Mouse (Mus musculus): ENCODE data around the gene Ier2.

- TF ChIP-seq TCF12 (IDR thresholded peaks at IDR 0.05; ENCODE audit: insufficient read depth, poor library complexity, severe bottlenecking) (no peak), POLR2A (IDR thresholded peaks at IDR 0.05; ENCODE audit: insufficient read length, low read depth) (no peak), TCF3 (IDR thresholded peaks at IDR 0.05; ENCODE audit: insufficient read length, low read depth) (no peak), E2F4 (IDR thresholded peaks at IDR 0.05; ENCODE audit: insufficient read depth) (no peak), POLR2AphosphoS2 (IDR thresholded peaks at IDR 0.05; ENCODE audit: insufficient read length, low read depth) (no peak), MAX (IDR thresholded peaks at IDR 0.05; ENCODE audit: low read depth) (no peak), CEBPB (IDR thresholded peaks at IDR 0.05; ENCODE audit: insufficient read depth, poor library complexity, severe bottlenecking) (no peak), MYOG (IDR thresholded peaks at IDR 0.05; ENCODE audit: control insufficient read depth in 1 of 3, insufficient read depth in 1 of 3, insufficient read length in 2 of 3, low read depth in 2 of 3) (no peak)
These were observed 24.6 kb downstream of the Ier2 start for GRCm38 (mm10) chr8:84637946-84638554.

All from myocyte (in vitro differentiated cells).